Mouse (Mus musculus) testis, postnatal 14 days (tissue): ENCODE results near the gene Sbp.
"Not testable (repeated sequence)": the region's sequence is repeated elsewhere in the genome, so short reads cannot be mapped to it uniquely, and the experiment has no call there.

Experiments used
- DNase-seq: peaks from one replicate; pipeline ENCODE4 v3.0.0; 2021; ENCODE audit warnings: low spot score

Sbp gene

GRCm38 (mm10) chr17:23941372-23941771, at the start of gene Sbp:
Gene Sbp, plus strand, starts transcription at chr17:23941672.
- DNase-seq: no peak

- DNase-seq: not testable (repeated sequence)
Measured at GRCm38 (mm10) chr17:23917158-23917557, 24.3 kb upstream of the Sbp start, which contains the start of gene Dcpp3. Gene Dcpp3, plus strand, starts transcription at chr17:23917458.

GRCm38 (mm10) chr17:23924531-23925007, 16.9 kb upstream of the Sbp start:
- DNase-seq: peak; percentile 87

- DNase-seq: peak; percentile 69
Measured at GRCm38 (mm10) chr17:23925090-23925493, 16.4 kb upstream of the Sbp start.

- no peak for DNase-seq
Measured at GRCm38 (mm10) chr17:23931157-23931556, 10.3 kb upstream of the Sbp start.

GRCm38 (mm10) chr17:23947486-23947885, 6.0 kb downstream of the Sbp start:
- DNase-seq: not testable (repeated sequence)

GRCm38 (mm10) chr17:23949068-23949467, 7.6 kb downstream of the Sbp start:
- DNase-seq: no peak

- DNase-seq: not testable (repeated sequence)
Measured at GRCm38 (mm10) chr17:23950828-23951227, 9.4 kb downstream of the Sbp start.

- DNase-seq: no peak
Measured at GRCm38 (mm10) chr17:23955174-23955573, 13.7 kb downstream of the Sbp start, which contains the start of gene Sbpl. Gene Sbpl, minus strand, starts transcription at chr17:23955274.

- peak; percentile 72 for DNase-seq
Measured at GRCm38 (mm10) chr17:23960084-23960738, 18.7 kb downstream of the Sbp start.

GRCm38 (mm10) chr17:23961573-23962122, 20.2 kb downstream of the Sbp start:
- no peak for DNase-seq

GRCm38 (mm10) chr17:23965805-23966425, 24.4 kb downstream of the Sbp start:
- no peak for DNase-seq

GRCm38 (mm10) chr17:23966658-23967401, 25.4 kb downstream of the Sbp start:
- DNase-seq: peak; percentile 65

- DNase-seq: no peak
Measured at GRCm38 (mm10) chr17:23968780-23969179, 27.3 kb downstream of the Sbp start.

- DNase-seq: peak; percentile 57
Measured at GRCm38 (mm10) chr17:23969231-23969630, 27.8 kb downstream of the Sbp start.

GRCm38 (mm10) chr17:23971315-23971714, 29.8 kb downstream of the Sbp start:
- DNase-seq: no peak

- DNase-seq: no peak
Measured at GRCm38 (mm10) chr17:23976665-23977064, 35.2 kb downstream of the Sbp start.

GRCm38 (mm10) chr17:23979471-23979870, 38.0 kb downstream of the Sbp start:
- no peak for DNase-seq

GRCm38 (mm10) chr17:23980297-23980909, 38.9 kb downstream of the Sbp start, which contains the start of gene Prss30:
Gene Prss30, minus strand, starts transcription at chr17:23980566.
- no peak for DNase-seq

- DNase-seq: no peak
Measured at GRCm38 (mm10) chr17:23982912-23983311, 41.4 kb downstream of the Sbp start.

GRCm38 (mm10) chr17:23984989-23985388, 43.5 kb downstream of the Sbp start:
- DNase-seq: no peak

- no peak for DNase-seq
Measured at GRCm38 (mm10) chr17:23989802-23990201, 48.3 kb downstream of the Sbp start.
